Mouse (Mus musculus) CD8-positive naive resting alpha-beta T cell, adult 57 days (primary cell): ENCODE results near the gene Prima1. TPM values are rescaled to one million over a fixed set of nuclear protein-coding genes. Genes with fewer than 3 reads are reported as not detected.

Experiments
- total RNA-seq: library from RNA; stranded (reverse); gene quantifications from one replicate; pipeline ENCODE4 v1.2.4, GENCODE M21; 2023

Prima1 gene
- not detected for total RNA-seq

GRCm38 (mm10) chr12:103242083-103242581, at the start of gene Prima1:
Gene Prima1, minus strand, starts transcription at chr12:103242150.

Other genes starting within 250 kb of the Prima1 start
- gene Fam181a, start 68.8 kb upstream of the Prima1 start, total RNA-seq = not detected
- gene Asb2, start 113.9 kb upstream of the Prima1 start, total RNA-seq = 7.1 TPM
- gene Otub2, start 146.5 kb upstream of the Prima1 start, total RNA-seq = 1.1 TPM
- 10.8 TPM for gene 9330161L09Rik, start 165.7 kb upstream of the Prima1 start, total RNA-seq
- gene Ddx24, start 183.7 kb upstream of the Prima1 start, total RNA-seq = 189 TPM
- 211 TPM for gene Ifi27, start 192.1 kb upstream of the Prima1 start, total RNA-seq
- 182 TPM for gene Ifi27l2a, start 201.5 kb upstream of the Prima1 start, total RNA-seq
- not detected for gene Ifi27l2b, start 215.1 kb upstream of the Prima1 start, total RNA-seq